In the genomic region with DNA sequence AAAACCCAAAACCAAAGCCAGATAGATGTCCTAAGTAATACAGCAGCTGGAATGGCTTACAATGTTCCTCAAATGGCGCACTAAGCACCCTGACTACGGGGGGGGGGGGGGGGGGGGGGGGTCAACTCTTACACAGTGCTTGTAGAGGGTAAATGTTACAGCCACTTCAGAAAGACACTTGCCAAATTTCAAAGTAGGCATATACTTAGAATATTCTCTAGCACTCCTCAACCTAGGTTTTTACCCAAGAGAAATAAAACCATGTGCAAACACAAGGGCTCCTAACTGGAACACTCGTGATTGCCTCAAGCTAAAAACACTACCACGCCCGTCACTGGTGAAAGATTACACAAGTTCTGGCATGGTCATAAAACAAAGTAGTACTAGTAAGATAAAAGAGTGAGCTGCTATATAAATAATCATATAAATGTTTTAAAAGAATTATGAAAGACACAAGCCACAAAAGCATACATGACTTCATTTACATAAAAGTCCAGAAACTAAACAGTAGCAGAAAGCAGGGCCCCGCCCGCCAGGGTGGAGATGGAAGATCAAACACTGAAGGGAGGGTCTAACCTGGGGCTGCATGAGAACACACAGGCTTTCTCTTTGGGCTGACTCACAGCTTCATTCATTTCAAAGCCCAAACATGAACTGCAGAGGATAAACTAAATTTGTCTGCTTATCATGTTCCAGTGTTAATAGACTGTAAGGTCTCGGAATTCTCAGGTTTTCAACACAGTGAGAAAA, we compare ENCODE assay signal across 15 mouse cellular contexts.
A peak's percentile ranks its signal among the peaks of the same experiment; 100 is the strongest.
DNase-seq lines count a peak whose midpoint lies in the region; ATAC-seq lines count a peak whose summit lies in the region.
"Had no signal": no experiment of that assay in that cellular context is flagged by ENCODE, and none has a peak within 500 bp of the region (broad histone marks: within the 10 kb centered on the region; RNA-seq: fewer than 3 reads in every experiment).

No protein-coding gene starts in this region.

- intact Hi-C loops in heart, postnatal 14 days (cut with DNase I): no loop called here

- ATAC-seq in megakaryocyte progenitor cell, adult 5-6 weeks (replicated peaks; ENCODE audit: poor library complexity): peak; percentile 46; the same call in 1 of the 2 replicates
- ATAC-seq: hindbrain, embryonic 16.5 days; midbrain, embryonic 16.5 days had no signal

- DNase-seq in heart, adult 11 months: peak; percentile 51
- DNase-seq in heart, postnatal 14 days: no peak
- DNase-seq in urinary bladder, postnatal 14 days (ENCODE audit: low spot score): peak; percentile 12
- no peak for DNase-seq in urinary bladder, postnatal 4 days (ENCODE audit: low spot score in 2 of 2)
- no peak for DNase-seq in ovary, postnatal 36 days (ENCODE audit: low spot score)
- no peak for DNase-seq in layer of hippocampus, adult 18-20 months (ENCODE audit: low spot score in 2 of 2)
- no peak for DNase-seq in adrenal gland, adult 2 months
- DNase-seq: cerebellum, postnatal 25 days; gastrocnemius, postnatal 25 days; liver, embryonic 13.5 days; right cerebral cortex, adult 18-20 months; thymus, adult 2 months had no signal

Comparison
In these comparisons a context has a peak if more than half of its experiments do, and no peak if none do; other contexts are left out.
1. DNase-seq: peak in heart, adult 11 months (single experiment) and urinary bladder, postnatal 14 days (single experiment); none in heart, postnatal 14 days (0 of 2), urinary bladder, postnatal 4 days (0 of 2), ovary, postnatal 36 days (single experiment), layer of hippocampus, adult 18-20 months (0 of 2) and adrenal gland, adult 2 months (single experiment).